Mouse (Mus musculus): ENCODE data around the gene Adcy9. TPM values are rescaled to one million over a fixed set of nuclear protein-coding genes. Genes with fewer than 3 reads are reported as not detected.
A peak's percentile ranks its signal among the peaks of the same experiment; 100 is the strongest.

Gene Adcy9
- 4.0 and 5.0 TPM in 2 replicates for polyA plus RNA-seq (2015; fragmentation: Nextera tagmentation; extraction: Ambion mirVana)

DNA sequence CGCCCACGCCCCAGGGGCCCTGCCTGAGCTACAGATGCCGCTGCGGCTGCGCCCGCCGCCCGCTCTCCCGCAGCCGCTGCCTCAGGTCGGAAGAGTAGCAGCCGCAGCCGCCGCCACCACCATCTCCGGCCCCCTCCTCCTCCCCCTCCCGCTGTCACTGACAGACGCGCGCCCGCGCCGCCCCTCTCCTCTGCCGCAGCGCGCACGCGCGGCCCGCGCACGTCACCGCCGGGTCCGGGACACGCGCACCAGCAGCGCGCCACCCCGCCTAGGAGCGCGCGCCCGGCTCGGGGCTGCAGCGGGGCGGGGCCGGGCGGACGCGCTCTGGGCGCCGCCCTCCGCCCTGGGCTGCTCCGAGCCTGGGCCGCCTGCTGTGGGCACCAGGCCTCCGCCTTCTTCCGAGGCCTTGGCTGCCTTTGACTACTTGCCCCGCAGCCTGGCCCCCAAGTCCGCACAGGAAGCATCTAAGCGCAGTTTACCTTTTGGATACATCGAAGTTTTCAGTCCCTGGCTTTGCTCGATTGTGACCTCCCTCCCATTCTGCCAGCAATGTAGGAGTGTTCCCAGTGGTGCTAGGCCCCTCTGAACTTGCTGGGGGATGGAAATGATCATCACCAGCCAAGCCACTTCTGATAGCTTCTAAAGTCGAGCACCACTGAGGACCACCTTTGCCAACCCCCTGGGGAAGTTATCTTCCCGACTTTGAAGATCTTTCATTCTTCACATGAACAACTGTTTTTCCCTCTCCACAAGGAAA, at the start of gene Adcy9:
Adcy9 (minus strand) TSS at position 201 of the 757 bp plus-strand sequence.
- Histone ChIP-seq H3K4me1 (ENCODE audit: control insufficient read depth, insufficient read depth, low read depth, low read length) (peaks cover 36% of the 10 kb centered on the region), H3K9me3 (ENCODE audit: control insufficient read depth, low read length) (no peaks in the 10 kb centered on the region), H3K27me3 (replicated peaks; ENCODE audit: control insufficient read depth, insufficient read depth, low read length) (no peaks in the 10 kb centered on the region), H3K4me2 (ENCODE audit: low read length) (peak within 1 kb of the TSS; percentile 97), H3K36me3 (ENCODE audit: control insufficient read depth, insufficient read depth, low read length) (no peaks in the 10 kb centered on the region), H3K9ac (ENCODE audit: low read depth, low read length) (peak within 1 kb of the TSS; percentile 73), H3K4me3 (ENCODE audit: low read length) (peak within 1 kb of the TSS; percentile 56), H3K27ac (ENCODE audit: low read depth, low read length) (peak within 1 kb of the TSS; percentile 87)
- peak; percentile 86 for ATAC-seq
- 1% methylated on average over 36 of the region's 64 CpGs for WGBS

DNA sequence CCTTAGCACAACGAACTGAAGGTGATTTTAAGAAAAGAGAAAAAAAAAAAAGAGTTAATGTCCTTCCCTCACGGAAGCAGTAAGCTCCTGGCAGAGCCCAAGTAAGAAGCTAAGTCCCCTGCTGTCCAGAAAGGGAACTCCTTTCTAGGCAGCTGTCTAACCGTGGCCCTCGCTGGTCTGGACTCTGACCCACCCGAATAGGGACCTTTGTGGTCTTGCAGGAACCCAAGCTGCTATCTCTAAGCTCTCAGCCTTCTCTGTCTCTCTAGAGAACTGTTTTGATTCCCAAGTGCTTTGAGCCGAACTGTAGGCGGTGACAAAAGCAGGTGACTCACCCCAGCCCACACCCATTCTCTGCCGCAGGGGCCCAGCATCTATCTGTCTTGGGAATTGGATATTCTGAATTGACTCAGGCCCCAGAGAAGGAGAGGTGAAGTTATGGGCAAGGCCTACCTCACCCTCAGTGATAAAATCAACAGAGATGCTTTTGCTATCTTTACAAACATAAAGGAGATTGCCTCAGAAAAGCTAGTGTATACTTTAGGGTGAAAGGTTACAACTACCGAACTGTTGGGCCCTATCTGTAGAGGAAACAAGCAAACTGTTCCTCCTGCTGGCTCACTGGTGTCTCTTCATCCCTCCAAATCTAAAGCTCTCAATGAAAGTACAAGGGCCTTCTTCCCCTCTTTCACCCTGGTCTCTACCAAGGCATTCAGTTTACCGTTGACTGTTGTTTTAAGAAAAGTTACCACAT, 49.5 kb upstream of the Adcy9 start:
- H3K27me3 ChIP-seq (replicated peaks; ENCODE audit: control insufficient read depth, insufficient read depth, low read length), result no peaks in the 10 kb centered on the region
- no peak for ATAC-seq
- H3K9ac ChIP-seq (ENCODE audit: low read depth, low read length), result no peak overlapping the region
- no peak overlapping the region for H3K27ac ChIP-seq (ENCODE audit: low read depth, low read length)
- H3K36me3 ChIP-seq (ENCODE audit: control insufficient read depth, insufficient read depth, low read length), result no peaks in the 10 kb centered on the region
- no peaks in the 10 kb centered on the region for H3K9me3 ChIP-seq (ENCODE audit: control insufficient read depth, low read length)
- H3K4me1 ChIP-seq (ENCODE audit: control insufficient read depth, insufficient read depth, low read depth, low read length), result peaks cover 2% of the 10 kb centered on the region; the same call in 1 of the 2 replicates
- WGBS, result 70% methylated on average over 10 of the region's 10 CpGs
- no peak overlapping the region for H3K4me2 ChIP-seq (ENCODE audit: low read length)
- H3K4me3 ChIP-seq (ENCODE audit: low read length), result no peak overlapping the region

DNA sequence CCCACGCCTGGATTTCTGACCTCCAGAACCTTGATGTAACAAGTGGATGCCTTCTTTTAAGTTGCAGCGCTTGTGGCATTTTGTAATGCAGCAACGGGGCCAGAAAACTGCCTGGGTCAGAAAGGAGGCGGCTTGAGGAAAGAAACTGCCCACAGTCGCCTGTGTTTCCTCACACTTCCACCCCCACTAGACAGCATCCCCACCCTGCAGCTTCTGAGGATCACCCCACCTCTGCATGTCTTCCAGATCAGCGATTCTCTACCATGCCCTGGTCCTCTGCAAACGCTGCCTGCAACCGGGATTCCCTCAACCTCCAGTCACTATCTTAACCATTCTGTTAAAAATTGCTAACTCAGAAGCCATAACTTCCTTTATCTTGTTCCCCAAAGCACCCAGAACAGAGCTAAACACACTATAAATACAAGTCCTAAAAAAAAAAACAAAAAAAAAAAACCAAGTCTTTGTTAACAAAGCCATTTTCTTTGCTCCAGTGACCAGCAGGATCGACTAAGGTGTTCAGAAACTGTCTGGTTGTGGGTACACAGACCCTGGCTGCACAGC, 44.3 kb upstream of the Adcy9 start:
- 84% methylated on average over 9 of the region's 9 CpGs for WGBS
- H3K4me3 ChIP-seq (ENCODE audit: low read length), result no peak overlapping the region
- no peak overlapping the region for H3K4me2 ChIP-seq (ENCODE audit: low read length)
- ATAC-seq, result no peak
- H3K27ac ChIP-seq (ENCODE audit: low read depth, low read length), result no peak overlapping the region
- no peak overlapping the region for H3K9ac ChIP-seq (ENCODE audit: low read depth, low read length)
- no peaks in the 10 kb centered on the region for H3K36me3 ChIP-seq (ENCODE audit: control insufficient read depth, insufficient read depth, low read length)
- no peaks in the 10 kb centered on the region for H3K4me1 ChIP-seq (ENCODE audit: control insufficient read depth, insufficient read depth, low read depth, low read length)
- no peaks in the 10 kb centered on the region for H3K27me3 ChIP-seq (replicated peaks; ENCODE audit: control insufficient read depth, insufficient read depth, low read length)
- no peaks in the 10 kb centered on the region for H3K9me3 ChIP-seq (ENCODE audit: control insufficient read depth, low read length)

DNA sequence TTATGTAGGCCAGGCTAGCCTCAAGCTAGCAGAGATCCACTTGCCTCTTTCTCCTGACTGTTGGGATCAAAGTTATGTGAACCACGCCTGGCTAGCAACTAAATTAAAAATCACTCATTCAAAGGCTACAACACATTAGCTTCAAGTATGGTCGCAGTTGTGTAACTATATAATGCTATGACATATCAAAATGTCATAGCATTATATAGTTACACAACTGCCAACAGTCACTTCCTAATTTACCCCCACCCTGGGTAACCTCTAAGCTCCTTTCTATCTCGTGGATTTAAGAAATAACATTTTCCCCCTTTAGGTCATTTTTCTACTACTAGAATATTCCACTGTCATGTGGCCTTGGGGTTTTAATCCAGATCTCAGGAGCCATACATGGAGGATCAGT, 37.6 kb upstream of the Adcy9 start:
- H3K27me3 ChIP-seq (replicated peaks; ENCODE audit: control insufficient read depth, insufficient read depth, low read length), result no peaks in the 10 kb centered on the region
- H3K4me2 ChIP-seq (ENCODE audit: low read length), result no peak overlapping the region
- no peaks in the 10 kb centered on the region for H3K36me3 ChIP-seq (ENCODE audit: control insufficient read depth, insufficient read depth, low read length)
- no peak overlapping the region for H3K9ac ChIP-seq (ENCODE audit: low read depth, low read length)
- WGBS, result 87% methylated on average over 3 of the region's 3 CpGs
- no peak for ATAC-seq
- no peaks in the 10 kb centered on the region for H3K9me3 ChIP-seq (ENCODE audit: control insufficient read depth, low read length)
- no peaks in the 10 kb centered on the region for H3K4me1 ChIP-seq (ENCODE audit: control insufficient read depth, insufficient read depth, low read depth, low read length)
- H3K4me3 ChIP-seq (ENCODE audit: low read length), result no peak overlapping the region
- H3K27ac ChIP-seq (ENCODE audit: low read depth, low read length), result no peak overlapping the region

DNA sequence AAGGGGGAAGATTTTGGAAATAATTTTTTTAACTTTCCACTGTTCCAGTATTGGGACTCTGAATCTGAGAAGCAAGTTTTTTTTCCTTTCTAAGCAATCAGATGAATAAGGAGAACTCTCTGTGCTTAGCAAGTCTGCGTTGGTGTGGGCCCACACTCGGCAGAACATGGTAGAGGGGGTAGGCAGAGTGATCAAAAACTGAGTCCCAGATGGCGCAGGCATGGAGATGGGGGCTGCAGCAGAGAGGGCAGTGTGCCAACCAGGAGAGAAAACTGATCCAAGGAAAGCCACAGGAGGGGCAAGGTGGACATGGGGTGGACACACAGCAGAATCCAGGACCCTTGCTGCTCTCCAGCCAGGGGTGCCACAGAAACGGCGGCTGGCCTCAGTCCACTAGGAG, 36.1 kb upstream of the Adcy9 start:
- no peak overlapping the region for H3K4me2 ChIP-seq (ENCODE audit: low read length)
- H3K9me3 ChIP-seq (ENCODE audit: control insufficient read depth, low read length), result no peaks in the 10 kb centered on the region
- H3K9ac ChIP-seq (ENCODE audit: low read depth, low read length), result no peak overlapping the region
- no peaks in the 10 kb centered on the region for H3K27me3 ChIP-seq (replicated peaks; ENCODE audit: control insufficient read depth, insufficient read depth, low read length)
- 79% methylated on average over 5 of the region's 5 CpGs for WGBS
- no peak for ATAC-seq
- no peaks in the 10 kb centered on the region for H3K36me3 ChIP-seq (ENCODE audit: control insufficient read depth, insufficient read depth, low read length)
- H3K4me3 ChIP-seq (ENCODE audit: low read length), result no peak overlapping the region
- H3K4me1 ChIP-seq (ENCODE audit: control insufficient read depth, insufficient read depth, low read depth, low read length), result no peaks in the 10 kb centered on the region
- H3K27ac ChIP-seq (ENCODE audit: low read depth, low read length), result no peak overlapping the region

DNA sequence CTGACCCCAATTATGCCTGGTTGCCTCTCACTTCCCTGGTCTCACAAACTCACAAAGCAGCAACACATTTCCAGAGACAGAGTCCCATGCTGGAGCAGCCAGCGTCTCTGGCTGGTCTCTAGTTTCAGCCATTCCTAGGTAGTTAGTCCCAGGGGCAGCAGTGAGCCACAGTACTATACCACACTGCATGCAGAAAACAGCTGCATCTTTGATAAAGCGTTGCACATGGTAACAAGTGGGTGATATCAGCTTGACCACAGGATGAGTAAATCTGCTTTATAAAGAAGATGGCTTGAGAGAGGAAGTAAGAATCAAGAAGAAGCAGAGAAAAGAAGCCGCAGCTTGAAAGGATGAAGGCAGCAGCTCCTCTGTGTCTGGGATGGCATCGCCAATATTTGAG, 35.4 kb upstream of the Adcy9 start:
- Histone ChIP-seq H3K27me3 (replicated peaks; ENCODE audit: control insufficient read depth, insufficient read depth, low read length) (no peaks in the 10 kb centered on the region), H3K9ac (ENCODE audit: low read depth, low read length) (no peak overlapping the region), H3K4me2 (ENCODE audit: low read length) (no peak overlapping the region), H3K36me3 (ENCODE audit: control insufficient read depth, insufficient read depth, low read length) (no peaks in the 10 kb centered on the region), H3K4me3 (ENCODE audit: low read length) (no peak overlapping the region), H3K27ac (ENCODE audit: low read depth, low read length) (no peak overlapping the region), H3K9me3 (ENCODE audit: control insufficient read depth, low read length) (no peaks in the 10 kb centered on the region), H3K4me1 (ENCODE audit: control insufficient read depth, insufficient read depth, low read depth, low read length) (no peaks in the 10 kb centered on the region)
- no peak for ATAC-seq
- WGBS, result 81% methylated on average over 4 of the region's 4 CpGs

DNA sequence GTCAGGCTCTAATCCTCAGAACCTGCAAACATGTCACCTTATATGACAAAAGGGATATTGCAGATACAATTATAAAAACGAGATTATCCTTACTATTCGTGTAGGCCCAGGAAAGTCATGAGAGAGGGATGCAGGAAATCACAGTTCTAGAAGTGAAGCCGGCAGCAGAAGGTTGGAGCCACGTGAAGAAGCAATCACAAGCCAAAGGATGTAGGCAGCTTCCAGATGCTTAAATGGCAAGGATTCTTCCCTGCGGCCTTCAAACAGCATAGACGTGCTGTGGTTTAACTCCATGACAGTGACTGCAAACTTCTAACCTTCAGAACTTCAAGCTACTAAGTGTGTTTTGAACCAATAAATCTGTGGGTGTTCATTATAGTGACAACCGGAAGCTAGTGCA, 34.3 kb upstream of the Adcy9 start:
- Histone ChIP-seq H3K4me1 (ENCODE audit: control insufficient read depth, insufficient read depth, low read depth, low read length) (no peaks in the 10 kb centered on the region), H3K9me3 (ENCODE audit: control insufficient read depth, low read length) (no peaks in the 10 kb centered on the region), H3K9ac (ENCODE audit: low read depth, low read length) (no peak overlapping the region), H3K4me3 (ENCODE audit: low read length) (no peak overlapping the region), H3K27ac (ENCODE audit: low read depth, low read length) (no peak overlapping the region), H3K27me3 (replicated peaks; ENCODE audit: control insufficient read depth, insufficient read depth, low read length) (no peaks in the 10 kb centered on the region), H3K36me3 (ENCODE audit: control insufficient read depth, insufficient read depth, low read length) (no peaks in the 10 kb centered on the region), H3K4me2 (ENCODE audit: low read length) (no peak overlapping the region)
- 84% methylated on average over 7 of the region's 7 CpGs for WGBS
- ATAC-seq, result no peak

DNA sequence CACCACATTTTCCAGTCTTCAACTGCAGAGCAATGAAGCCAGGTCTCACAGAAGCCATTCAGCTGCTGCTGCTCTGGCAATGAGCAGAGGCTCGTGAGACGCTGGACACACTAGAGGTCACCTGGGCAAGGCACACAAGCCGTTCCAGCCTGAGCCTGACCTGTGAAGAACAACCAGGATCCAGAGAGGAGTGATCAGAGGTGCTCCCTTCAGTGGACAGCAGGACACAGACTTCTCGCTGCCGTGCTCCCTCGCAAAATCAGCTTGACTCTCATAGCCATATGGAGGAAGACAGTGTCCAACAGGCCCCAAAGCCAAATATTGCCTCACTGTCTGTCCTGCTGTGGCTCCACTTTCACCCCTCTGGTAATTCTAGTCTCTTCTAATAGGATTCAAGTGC, 29.1 kb upstream of the Adcy9 start:
- H3K9ac ChIP-seq (ENCODE audit: low read depth, low read length), result no peak overlapping the region
- H3K27me3 ChIP-seq (replicated peaks; ENCODE audit: control insufficient read depth, insufficient read depth, low read length), result no peaks in the 10 kb centered on the region
- WGBS, result 93% methylated on average over 6 of the region's 6 CpGs
- no peak for ATAC-seq
- H3K4me1 ChIP-seq (ENCODE audit: control insufficient read depth, insufficient read depth, low read depth, low read length), result no peaks in the 10 kb centered on the region
- no peak overlapping the region for H3K4me2 ChIP-seq (ENCODE audit: low read length)
- no peak overlapping the region for H3K27ac ChIP-seq (ENCODE audit: low read depth, low read length)
- H3K4me3 ChIP-seq (ENCODE audit: low read length), result no peak overlapping the region
- H3K9me3 ChIP-seq (ENCODE audit: control insufficient read depth, low read length), result no peaks in the 10 kb centered on the region
- H3K36me3 ChIP-seq (ENCODE audit: control insufficient read depth, insufficient read depth, low read length), result no peaks in the 10 kb centered on the region

DNA sequence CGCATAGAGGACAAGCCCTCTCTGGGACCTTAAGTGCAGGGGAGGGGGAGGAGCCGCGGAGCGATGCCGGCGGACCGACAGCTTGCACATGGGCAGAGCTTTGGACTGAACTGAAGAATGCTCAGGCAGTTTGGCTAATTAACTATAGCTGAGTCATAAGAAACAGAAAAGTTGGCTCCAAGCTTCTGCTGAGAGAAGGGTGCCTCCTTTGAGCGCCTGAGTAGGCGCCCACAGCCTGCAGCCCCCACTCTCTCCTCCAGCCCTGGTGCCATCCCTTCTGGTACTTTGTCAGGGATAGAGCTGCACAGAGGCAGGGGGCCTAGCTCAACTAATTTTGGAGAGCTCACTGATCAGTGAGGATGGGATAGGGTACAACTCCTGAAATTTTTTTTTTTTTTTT, 27.9 kb upstream of the Adcy9 start:
- no peak for ATAC-seq
- 41% methylated on average over 9 of the region's 9 CpGs for WGBS
- no peaks in the 10 kb centered on the region for H3K4me1 ChIP-seq (ENCODE audit: control insufficient read depth, insufficient read depth, low read depth, low read length)
- no peak overlapping the region for H3K4me2 ChIP-seq (ENCODE audit: low read length)
- H3K27ac ChIP-seq (ENCODE audit: low read depth, low read length), result no peak overlapping the region
- H3K27me3 ChIP-seq (replicated peaks; ENCODE audit: control insufficient read depth, insufficient read depth, low read length), result no peaks in the 10 kb centered on the region
- H3K36me3 ChIP-seq (ENCODE audit: control insufficient read depth, insufficient read depth, low read length), result no peaks in the 10 kb centered on the region
- H3K9ac ChIP-seq (ENCODE audit: low read depth, low read length), result no peak overlapping the region
- H3K4me3 ChIP-seq (ENCODE audit: low read length), result no peak overlapping the region
- H3K9me3 ChIP-seq (ENCODE audit: control insufficient read depth, low read length), result no peaks in the 10 kb centered on the region
